Mouse (Mus musculus) CH12F3 (cell line): Measurements from ENCODE around the gene Slc44a3.

Experiments
- in situ Hi-C: fragments of 300-500 bp; cut with MboI; formaldehyde crosslinking; loops from 2 replicates; pipeline ENCODE4 v1.14.3; 2020; ENCODE audit warnings: low sequenced_read_pairs

The Slc44a3 gene

DNA sequence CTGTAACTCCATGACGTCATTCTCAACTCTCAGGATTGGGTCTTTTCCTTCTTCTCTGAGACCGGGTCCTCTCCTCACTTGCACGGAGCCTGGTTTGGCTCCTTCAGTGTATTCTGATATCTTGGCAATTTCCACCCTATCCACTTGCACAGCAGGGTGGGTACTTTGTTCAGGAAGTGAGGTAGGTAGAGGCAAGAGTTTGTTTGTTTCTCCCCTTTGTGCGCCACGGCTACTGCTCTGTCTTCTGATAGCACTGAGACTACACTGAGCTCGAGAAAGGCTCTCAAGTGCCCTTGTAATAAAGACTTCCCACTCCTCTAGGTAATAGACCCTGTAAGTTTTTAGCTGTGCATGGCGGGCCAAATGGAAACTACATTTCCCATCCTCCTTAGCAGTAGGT is 25.4 kb downstream of the Slc44a3 start:
- in situ Hi-C loops, result loop anchor here (5.0 kb wide), 1 partner anchor 194 kb away; no protein-coding TSS in a partner anchor

- in situ Hi-C loops, result loop anchor here (5.0 kb wide), 1 partner anchor 194 kb away; no protein-coding TSS in a partner anchor
Observed at GRCm38 (mm10) chr3:121506175-121506574, 26.0 kb downstream of the Slc44a3 start.

DNA sequence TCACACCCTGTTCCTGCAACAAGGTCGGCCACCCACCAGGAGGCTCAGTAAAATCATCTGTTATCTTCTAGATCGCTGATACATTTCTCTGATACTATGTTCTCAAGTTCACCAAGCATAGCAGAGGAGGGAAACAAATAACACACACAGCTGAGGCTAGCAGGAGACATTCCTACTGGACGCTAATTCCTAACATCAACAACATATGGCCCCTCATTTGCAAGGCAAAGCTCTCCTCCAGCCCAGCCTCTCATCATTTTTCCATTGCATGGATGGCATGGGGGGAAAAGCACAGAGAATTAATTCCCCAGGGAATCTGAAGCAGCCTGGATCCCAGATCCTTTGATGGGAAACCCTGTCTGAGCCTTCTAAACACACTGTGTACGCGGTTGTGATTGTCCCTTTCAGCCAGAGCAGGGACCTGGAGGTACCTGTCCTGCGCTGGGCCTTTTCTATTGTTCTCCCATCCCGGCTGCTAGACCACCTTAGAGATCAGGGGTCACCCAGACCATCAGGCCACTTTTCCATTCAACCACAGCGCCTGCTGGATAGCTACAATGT is 27.2 kb downstream of the Slc44a3 start:
- in situ Hi-C loops, result loop anchor here (5.0 kb wide), 1 partner anchor 193 kb away; no protein-coding TSS in a partner anchor

DNA sequence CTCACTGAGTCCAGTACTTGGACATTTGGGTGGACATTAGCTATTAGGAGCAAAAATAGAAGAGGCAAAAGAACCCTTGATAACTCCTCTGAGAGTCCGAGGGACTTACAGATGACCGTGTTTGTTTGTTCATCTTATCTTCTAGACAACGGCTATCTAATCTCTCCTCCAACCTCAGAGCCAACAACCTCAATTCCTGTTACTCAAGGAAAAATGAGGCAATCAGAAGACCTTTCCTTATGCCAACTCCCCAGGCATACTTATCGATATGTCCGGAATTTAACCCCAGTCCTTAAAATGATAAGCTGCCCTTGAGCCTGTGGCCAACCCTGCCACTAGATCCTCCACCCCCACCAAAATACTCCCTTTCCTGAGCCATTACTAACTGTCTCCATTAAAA is 31.5 kb downstream of the Slc44a3 start:
- in situ Hi-C loops, result no loop called here

DNA sequence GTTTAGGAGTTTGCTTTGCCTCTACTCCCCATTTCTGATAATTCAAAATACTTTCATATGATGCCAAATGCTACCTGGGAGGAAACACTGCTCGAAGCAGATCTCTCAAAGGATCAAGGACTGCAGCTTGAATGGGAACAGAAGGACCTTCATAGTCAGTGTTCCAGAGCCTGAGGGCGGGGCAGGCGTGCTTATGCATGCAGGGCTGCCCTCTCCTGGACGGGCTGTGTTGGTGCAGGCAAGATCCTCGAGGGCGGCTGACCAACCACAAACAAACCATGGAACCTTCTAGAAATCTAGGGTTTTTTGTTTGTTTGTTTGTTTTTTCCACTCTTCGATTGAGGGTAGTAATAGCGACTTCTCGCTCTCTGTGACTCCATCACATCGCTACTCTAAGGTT is 32.0 kb downstream of the Slc44a3 start:
- in situ Hi-C loops, result no loop called here

DNA sequence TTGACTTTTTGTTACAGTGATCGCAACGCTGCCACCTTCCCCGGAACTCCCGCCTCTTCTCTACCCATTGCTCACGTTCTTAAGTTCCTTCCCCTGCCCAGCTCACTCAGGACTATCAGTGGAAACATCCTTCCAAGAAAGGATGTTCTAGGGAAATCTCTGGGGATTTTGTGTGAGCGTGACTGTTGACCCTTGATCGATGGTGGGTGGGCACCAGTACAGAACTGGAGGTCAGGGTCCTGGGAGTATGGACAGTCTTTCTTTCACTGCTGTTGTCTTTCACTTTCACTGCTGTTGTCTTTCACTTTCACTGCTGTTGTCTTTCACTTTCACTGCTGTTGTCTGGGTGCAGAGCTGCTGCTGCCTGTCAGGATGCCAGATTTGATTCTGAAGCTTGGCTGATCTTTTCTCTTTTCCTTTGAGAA is 38.2 kb downstream of the Slc44a3 start:
- in situ Hi-C loops, result no loop called here

DNA sequence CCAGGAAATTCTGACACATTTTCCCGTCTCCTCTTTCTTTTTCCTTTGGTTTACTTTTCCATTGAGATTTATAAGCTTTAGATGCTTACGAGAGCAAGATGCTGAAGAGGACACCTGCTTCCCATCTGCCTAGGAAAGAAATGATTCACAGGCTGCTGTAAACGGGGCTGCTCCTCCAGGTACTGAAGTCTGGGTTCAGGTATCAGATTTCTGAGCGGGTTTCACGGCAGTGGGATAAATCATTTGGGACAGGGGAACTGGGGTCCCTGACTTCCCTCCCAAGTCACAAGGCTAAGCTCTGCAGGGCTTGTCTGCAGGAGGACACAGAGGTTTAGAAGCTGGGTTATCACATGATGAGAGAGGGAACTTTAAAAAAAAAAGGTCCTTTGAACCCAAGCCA is 40.2 kb downstream of the Slc44a3 start:
- in situ Hi-C loops, result no loop called here

GRCm38 (mm10) chr3:121490941-121491340 is 41.3 kb downstream of the Slc44a3 start:
- in situ Hi-C loops, result no loop called here

DNA sequence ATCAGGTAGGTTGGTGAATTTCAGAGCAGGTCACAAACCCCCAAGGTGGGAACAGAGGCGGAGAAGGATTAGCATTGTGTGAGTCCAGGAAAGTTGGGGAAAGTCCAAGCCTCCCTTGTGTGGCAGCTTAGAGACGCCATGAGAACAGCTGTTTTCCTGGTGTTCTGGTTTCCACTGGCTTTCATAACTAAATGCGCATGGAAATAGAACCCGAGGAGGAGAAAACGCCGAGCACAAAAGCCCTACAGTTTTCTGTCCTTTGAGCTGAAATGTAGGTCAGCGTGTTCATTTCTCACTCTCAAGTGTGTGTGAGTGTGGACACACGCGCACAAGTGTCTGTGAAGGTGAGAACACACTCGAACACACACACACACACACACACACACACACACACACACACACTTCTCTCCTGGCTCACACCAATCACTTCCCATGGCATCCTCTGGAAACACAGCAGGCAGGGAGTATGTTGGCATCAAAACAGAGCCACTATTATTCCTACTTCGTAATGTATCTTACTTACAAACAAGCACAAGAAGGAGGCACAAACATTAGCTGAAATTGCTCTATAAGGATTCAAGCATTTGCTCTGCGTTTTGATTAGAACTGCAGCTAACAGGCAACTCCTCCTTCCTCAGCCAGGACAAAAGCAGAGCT is 42.6 kb downstream of the Slc44a3 start:
- in situ Hi-C loops, result no loop called here

- in situ Hi-C loops, result no loop called here
Observed at GRCm38 (mm10) chr3:121485201-121485600, 47.0 kb downstream of the Slc44a3 start.

DNA sequence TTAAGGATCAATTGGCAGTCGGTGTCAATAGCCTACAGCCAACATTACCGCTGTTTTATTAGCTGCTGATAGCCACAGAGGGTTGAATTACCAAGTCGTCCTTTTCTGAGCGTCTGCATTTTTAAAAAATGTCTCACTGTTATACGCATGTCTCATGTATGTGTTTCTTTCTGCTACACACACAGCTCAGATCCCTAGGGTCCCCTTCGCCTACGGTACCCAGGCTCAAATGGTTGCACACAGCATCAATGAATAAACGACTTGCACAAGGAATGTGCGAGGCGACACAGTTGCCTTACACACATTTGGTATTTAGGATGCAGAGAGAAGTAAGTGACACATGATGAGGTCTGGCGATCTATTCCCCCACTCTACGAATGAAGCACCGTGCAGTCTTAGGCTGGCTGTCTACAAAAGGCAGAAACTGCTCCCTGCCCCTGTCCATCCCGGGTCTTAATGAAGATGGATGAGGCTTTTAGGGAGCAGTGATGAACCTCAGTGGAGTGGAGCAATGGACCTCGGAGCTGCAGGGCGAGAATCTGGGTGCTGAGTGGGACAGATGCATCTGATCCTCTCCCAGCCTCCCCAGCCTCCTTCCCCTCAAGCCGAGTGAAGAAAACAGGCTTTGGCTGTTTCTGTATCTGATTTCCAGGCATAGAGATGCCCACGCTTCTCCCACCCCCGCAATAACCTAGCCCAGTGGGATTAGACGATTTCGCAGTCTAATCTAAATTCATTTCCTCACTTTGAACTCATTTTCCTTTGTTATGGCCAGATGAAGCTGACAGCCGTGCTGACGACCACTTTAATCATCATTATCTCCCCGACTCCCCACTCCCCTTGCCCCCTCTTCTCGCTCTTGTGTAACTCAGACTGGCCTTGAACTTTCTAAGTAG is 48.7 kb downstream of the Slc44a3 start:
- in situ Hi-C loops, result no loop called here

DNA sequence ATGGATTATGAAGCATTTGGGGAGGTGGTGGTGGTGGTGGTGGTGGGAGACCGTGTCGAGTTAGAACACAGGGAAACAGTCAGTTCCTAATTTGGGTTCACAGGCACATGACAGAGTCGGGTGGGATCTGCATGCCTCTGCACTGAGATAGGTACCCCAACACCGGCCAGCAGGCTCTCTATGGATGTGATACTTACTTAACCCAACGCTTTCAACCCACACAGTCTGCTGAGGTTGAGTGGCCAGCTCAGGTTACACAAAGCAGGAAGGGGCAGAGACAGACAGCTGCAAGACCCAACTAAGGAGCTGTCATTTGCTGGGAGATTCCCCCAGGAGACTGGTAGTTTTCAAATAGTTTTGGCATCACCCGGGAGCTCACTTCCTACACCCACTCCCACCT is 50.6 kb downstream of the Slc44a3 start:
- in situ Hi-C loops, result no loop called here

GRCm38 (mm10) chr3:121480961-121481436 is 51.2 kb downstream of the Slc44a3 start:
- in situ Hi-C loops, result no loop called here

DNA sequence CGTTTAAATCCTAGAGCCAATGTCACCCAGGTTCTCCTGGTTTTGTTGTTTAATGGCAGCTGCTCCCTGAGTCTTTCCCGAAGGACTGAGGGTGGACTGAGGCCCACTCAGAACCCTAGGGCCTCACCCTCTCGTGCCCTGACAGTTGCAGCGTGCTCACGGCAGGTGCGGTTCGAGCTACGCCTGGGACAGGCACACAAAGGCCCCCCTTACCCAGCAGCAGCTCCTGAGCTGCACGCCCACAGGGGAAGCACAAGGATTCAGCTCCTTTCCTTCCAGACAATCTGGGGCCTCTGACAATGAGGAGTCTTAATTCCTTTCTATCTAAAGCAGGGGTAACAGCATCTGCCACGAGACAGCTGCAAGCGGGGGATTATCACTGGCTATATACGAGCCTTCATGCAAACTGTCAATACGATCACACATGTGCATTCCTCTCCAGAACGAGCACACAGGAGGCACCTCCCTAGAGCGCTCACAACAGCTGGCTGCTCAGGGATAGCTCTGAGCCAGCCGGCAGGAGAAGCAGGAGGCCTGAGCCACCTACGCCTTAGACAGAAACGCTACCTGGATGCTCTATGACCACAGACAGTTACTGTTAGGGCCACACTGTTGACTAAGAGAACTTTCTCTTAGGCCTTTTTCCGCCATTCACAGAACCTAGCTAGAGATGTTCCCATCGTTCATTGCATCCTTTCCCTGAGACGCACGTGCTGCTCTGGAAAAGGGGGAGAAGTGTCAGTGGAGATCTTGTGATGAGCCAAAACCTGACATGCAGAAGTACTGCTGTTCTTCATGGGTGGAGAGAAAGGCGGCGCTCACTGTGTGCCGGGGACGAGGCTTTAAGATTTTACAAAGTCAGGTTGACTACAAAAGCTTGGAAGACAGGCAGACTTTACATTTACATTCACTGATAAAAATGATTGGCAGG is 51.9 kb downstream of the Slc44a3 start:
- in situ Hi-C loops, result no loop called here

- in situ Hi-C loops, result no loop called here
Observed at GRCm38 (mm10) chr3:121474738-121475137, 57.5 kb downstream of the Slc44a3 start.

DNA sequence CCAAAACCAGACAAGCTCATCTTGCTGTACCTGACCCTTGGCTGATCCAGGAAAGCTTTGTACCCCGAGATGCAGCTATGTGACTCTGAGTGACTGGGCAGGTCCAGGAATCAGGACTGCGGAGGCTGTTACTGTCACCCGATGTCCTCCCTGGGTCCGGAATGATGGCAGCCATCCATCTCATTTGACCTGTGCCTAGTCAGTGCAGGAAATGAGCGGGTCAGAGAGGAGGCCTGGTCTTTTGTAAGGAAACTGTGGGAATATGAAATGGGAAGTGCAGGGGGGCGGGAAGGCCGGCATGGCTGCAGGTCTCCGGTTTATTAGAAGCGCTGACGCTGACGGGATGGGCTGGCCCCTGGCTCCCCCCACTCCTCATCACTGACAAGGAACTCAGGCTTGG is 60.5 kb downstream of the Slc44a3 start:
- in situ Hi-C loops, result no loop called here

DNA sequence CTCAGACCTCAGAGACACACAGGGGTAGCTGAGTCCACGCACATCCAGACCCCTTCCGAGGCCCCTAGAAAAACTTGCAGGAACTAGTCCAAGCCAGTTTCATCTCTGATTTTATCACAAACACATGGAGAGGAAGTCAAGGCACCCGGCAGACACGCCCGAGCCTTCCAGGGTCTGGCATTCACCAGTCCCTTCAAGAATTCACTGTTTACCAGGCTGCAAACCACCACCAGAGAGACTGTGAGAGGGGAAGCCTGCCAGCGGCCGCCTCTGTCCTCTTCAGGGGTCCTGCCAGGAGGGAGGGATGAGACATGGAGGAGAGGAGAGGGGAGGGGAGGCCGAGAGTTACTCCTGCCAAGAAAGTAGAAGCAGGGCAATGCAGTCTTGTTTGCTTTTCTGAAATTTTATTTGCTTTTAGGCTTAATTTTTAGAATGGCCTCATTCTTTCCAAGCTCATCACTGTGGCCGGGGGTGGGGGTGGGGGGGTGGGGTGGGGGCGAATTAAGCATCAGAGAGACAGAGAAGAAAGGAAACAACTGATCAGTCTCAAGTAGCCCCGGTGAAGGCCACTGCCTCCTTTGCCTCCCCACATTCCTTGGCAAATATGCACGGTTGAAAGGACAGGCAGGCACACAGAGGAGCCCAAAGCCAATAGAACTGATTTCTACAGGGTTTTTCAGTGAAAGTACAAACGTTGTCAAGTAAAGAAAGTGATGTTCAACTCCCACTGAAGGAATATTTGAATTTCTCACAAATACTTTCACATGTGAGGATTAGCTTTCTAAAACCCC is 62.8 kb downstream of the Slc44a3 start:
- in situ Hi-C loops, result no loop called here

GRCm38 (mm10) chr3:121468136-121468535 is 64.1 kb downstream of the Slc44a3 start:
- in situ Hi-C loops, result no loop called here

- in situ Hi-C loops, result no loop called here
Observed at GRCm38 (mm10) chr3:121467094-121467552, 65.1 kb downstream of the Slc44a3 start.

- in situ Hi-C loops, result no loop called here
Observed at GRCm38 (mm10) chr3:121465795-121466194, 66.4 kb downstream of the Slc44a3 start.
